25 mouse cellular contexts compared by ENCODE assay signal in the genomic region with DNA sequence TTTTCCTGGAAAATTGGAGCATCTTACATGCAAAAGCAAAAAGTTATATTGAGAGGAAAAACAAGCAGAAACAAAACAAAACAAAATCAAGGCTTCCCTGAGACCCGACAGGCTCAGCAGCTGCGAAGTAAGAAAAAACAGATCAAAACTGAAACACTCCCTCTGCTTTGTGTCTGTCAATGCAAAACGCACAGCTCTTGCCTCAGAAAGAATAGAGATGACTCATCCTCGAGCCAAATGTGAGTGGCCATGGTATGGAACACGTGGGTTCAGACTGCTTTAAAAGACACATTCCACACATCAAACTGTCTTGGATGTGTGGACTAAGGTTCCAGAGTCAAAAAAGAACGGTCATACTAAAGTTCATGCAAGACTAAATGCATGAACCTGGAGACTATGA.
DNase-seq lines count a peak whose midpoint lies in the region; TF ChIP-seq lines count a peak whose summit lies in the region.
"Had no signal": no experiment of that assay in that cellular context is flagged by ENCODE, and none has a peak within 500 bp of the region (broad histone marks: within the 10 kb centered on the region; RNA-seq: fewer than 3 reads in every experiment).

No protein-coding gene starts in this region.

- H3K4me2 ChIP-seq in myocyte (ENCODE audit: low read depth), result peak overlapping the region; percentile 18
- H3K4me2 ChIP-seq: embryonic facial prominence, embryonic 13.5 days; embryonic facial prominence, embryonic 15.5 days; forebrain, embryonic 13.5 days; forebrain, embryonic 15.5 days had no signal

- H3ac ChIP-seq in C2C12 (ENCODE audit: control insufficient read depth, insufficient read length, low read depth) (no peak overlapping the region), myocyte (ENCODE audit: control insufficient read depth, insufficient read length) (no peak overlapping the region)

- no peak overlapping the region for H3K4me3 ChIP-seq in C2C12 (ENCODE audit: insufficient read depth, poor library complexity, severe bottlenecking)
- H3K4me3 ChIP-seq in myocyte, result no peak overlapping the region
- H3K4me3 ChIP-seq: embryonic facial prominence, embryonic 13.5 days; embryonic facial prominence, embryonic 15.5 days; forebrain, embryonic 13.5 days; forebrain, embryonic 15.5 days had no signal

- no peaks in the 10 kb centered on the region for H3K36me3 ChIP-seq in C2C12 (ENCODE audit: control insufficient read depth, insufficient read depth)
- no peaks in the 10 kb centered on the region for H3K36me3 ChIP-seq in myocyte (ENCODE audit: control insufficient read depth, insufficient read depth)
- H3K36me3 ChIP-seq: embryonic facial prominence, embryonic 13.5 days; embryonic facial prominence, embryonic 15.5 days; forebrain, embryonic 15.5 days; G1E had no signal

- no peak for TF ChIP-seq POLR2A in myocyte (IDR thresholded peaks at IDR 0.05; ENCODE audit: insufficient read length, low read depth)

- H3K79me3 ChIP-seq in C2C12 (ENCODE audit: low read depth), result no peaks in the 10 kb centered on the region

- no peaks in the 10 kb centered on the region for H3K79me2 ChIP-seq in C2C12 (ENCODE audit: control insufficient read depth, insufficient read depth)
- H3K79me2 ChIP-seq in myocyte (ENCODE audit: control insufficient read depth, insufficient read depth), result no peaks in the 10 kb centered on the region

- DNase-seq in heart, adult 11 months, result peak; percentile 22
- DNase-seq in heart, postnatal 10 days, result no peak
- DNase-seq in NIH3T3 (ENCODE audit: low read depth), result peak; percentile 52
- no peak for DNase-seq in thymus, postnatal 14 days
- DNase-seq in urinary bladder, postnatal 10 days (ENCODE audit: low spot score), result no peak
- no peak for DNase-seq in right cerebral cortex, postnatal 10 days (ENCODE audit: low spot score in 2 of 2)
- DNase-seq: adrenal gland, adult 2 months; adrenal gland, postnatal 10 days; adrenal gland, postnatal 25 days; B cell, adult 2 months; cerebellum, adult 11 months; cerebellum, adult 18-20 months; cerebellum, adult 8-10 months; cerebellum, adult 9-11 months; cerebellum, postnatal 14 days; cerebellum, postnatal 36 days; embryo, embryonic 11 days; forebrain, postnatal 0 days had no signal

- no peaks in the 10 kb centered on the region for H3K27me3 ChIP-seq in C2C12 (ENCODE audit: control insufficient read depth, insufficient read depth, insufficient read length)
- no peaks in the 10 kb centered on the region for H3K27me3 ChIP-seq in myocyte (ENCODE audit: control insufficient read depth, insufficient read depth, insufficient read length)
- H3K27me3 ChIP-seq: embryonic facial prominence, embryonic 13.5 days; embryonic facial prominence, embryonic 15.5 days; forebrain, embryonic 13.5 days; forebrain, embryonic 15.5 days had no signal

- TF ChIP-seq CTCF in C2C12 (IDR thresholded peaks at IDR 0.05; ENCODE audit: control insufficient read depth, insufficient read depth, insufficient read length), result no peak

- intact Hi-C loops in heart, postnatal 10 days (cut with DNase I), result no loop called here

TF ChIP-seq in C2C12, 6 proteins besides CTCF, POLR2A, EP300 and RAD21:
- TF ChIP-seq USF1 (IDR thresholded peaks at IDR 0.05; ENCODE audit: low read depth) (peak; percentile 38), MAX (IDR thresholded peaks at IDR 0.05) (no peak)

TF ChIP-seq in myocyte, 11 proteins besides CTCF, POLR2A, EP300 and RAD21:
- TF ChIP-seq USF1 (IDR thresholded peaks at IDR 0.05; ENCODE audit: low read depth), result peak; percentile 47
- no peak for TF ChIP-seq SRF (IDR thresholded peaks at IDR 0.05; ENCODE audit: control insufficient read depth, insufficient read length, low read depth)
- TF ChIP-seq TCF3 (IDR thresholded peaks at IDR 0.05; ENCODE audit: insufficient read length, low read depth), result no peak
- TF ChIP-seq CEBPB (IDR thresholded peaks at IDR 0.05; ENCODE audit: insufficient read depth, poor library complexity, severe bottlenecking), result no peak
- TF ChIP-seq MYOD1 (IDR thresholded peaks at IDR 0.05; ENCODE audit: control insufficient read depth in 1 of 3, insufficient read length in 2 of 3, low read depth in 2 of 3), result no peak

Comparison
In these comparisons a context has a peak if more than half of its experiments do, and no peak if none do; other contexts are left out.
1. DNase-seq: peak in heart, adult 11 months (single experiment) and NIH3T3 (single experiment); none in heart, postnatal 10 days (0 of 2), thymus, postnatal 14 days (single experiment), urinary bladder, postnatal 10 days (single experiment) and right cerebral cortex, postnatal 10 days (0 of 2).